Mouse (Mus musculus) intestine, embryonic 15.5 days (tissue): ENCODE measurements at regions not wholly inside any gene's neighbourhood (a gene's known extent, or its start where the extent isn't known, plus 50 kb on each side); places are given as distances from the start of the nearest gene placed in this dataset.

Experiments used
- ATAC-seq: fragments of 200-750 bp; cut with Nextera tagmentation; 2 replicates; pipeline ENCODE4 v1.8.0; 2017; ENCODE audit warnings: moderate TSS enrichment, moderate library complexity
- H3K27ac ChIP-seq: fragments of 300-500 bp; sonication (generic); 2 replicates; pipeline ENCODE4 v1.5.1; 2015; ENCODE audit warnings: mild to moderate bottlenecking, inconsistent platforms
- H3K27me3 ChIP-seq: fragments of 300-500 bp; sonication (generic); replicated peaks from 2 replicates; pipeline ENCODE4 v1.6.1; 2015; ENCODE audit warnings: inconsistent platforms
- H3K36me3 ChIP-seq: fragments of 300-500 bp; sonication (generic); 2 replicates; pipeline ENCODE4 v1.6.1; 2015; ENCODE audit warnings: inconsistent platforms
- H3K4me1 ChIP-seq: fragments of 300-500 bp; sonication (generic); replicated peaks from 2 replicates; pipeline ENCODE4 v1.6.1; 2015; ENCODE audit warnings: inconsistent platforms
- H3K4me2 ChIP-seq: fragments of 300-500 bp; sonication (generic); replicated peaks from 2 replicates; pipeline ENCODE4 v1.6.1; 2015; ENCODE audit warnings: mild to moderate bottlenecking, inconsistent platforms
- H3K4me3 ChIP-seq: fragments of 300-500 bp; sonication (generic); replicated peaks from 2 replicates; pipeline ENCODE4 v1.5.1; 2015; ENCODE audit warnings: inconsistent platforms
- H3K9ac ChIP-seq: fragments of 300-500 bp; sonication (generic); 2 replicates; pipeline ENCODE4 v1.6.1; 2015; ENCODE audit warnings: inconsistent platforms
- H3K9me3 ChIP-seq: fragments of 300-500 bp; sonication (generic); 2 replicates; pipeline ENCODE4 v1.6.1; 2016; ENCODE audit warnings: inconsistent platforms
- WGBS: fragments of 180-500 bp; shearing (Covaris S2); methylation state at CpG from one replicate; pipeline ENCODE4 v1.1.7; 2015; 5-methylcytosine and 5-hydroxymethylcytosine counted together

DNA sequence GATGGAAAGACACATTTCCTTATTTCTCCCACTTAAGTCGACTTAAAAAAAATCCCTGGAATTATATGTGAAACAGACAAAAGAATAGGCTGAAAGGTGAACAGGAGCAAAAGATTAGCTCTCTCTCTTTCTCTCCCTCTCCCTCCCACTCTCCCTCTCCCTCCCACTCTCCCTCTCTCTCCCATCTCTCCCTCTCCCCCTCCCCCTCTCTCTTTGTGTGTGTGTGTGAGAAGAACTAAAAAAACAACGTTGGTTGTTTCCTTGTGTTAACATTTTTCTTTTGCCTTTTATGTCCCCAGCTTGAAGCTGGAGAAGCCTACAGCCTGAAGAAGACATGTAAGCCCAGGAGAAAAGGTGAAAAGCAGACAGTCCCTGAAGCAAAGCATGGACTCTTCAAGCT, 115.2 kb upstream of the Zc3h12c start:
- no peaks in the 10 kb centered on the region for H3K27me3 ChIP-seq
- no peak overlapping the region for H3K27ac ChIP-seq
- H3K36me3 ChIP-seq, result no peaks in the 10 kb centered on the region
- H3K9ac ChIP-seq, result no peak overlapping the region
- WGBS, result 27% methylated on average over 2 of the region's 2 CpGs
- ATAC-seq, result no peak
- no peak overlapping the region for H3K4me2 ChIP-seq
- H3K4me3 ChIP-seq, result no peak overlapping the region
- H3K9me3 ChIP-seq, result no peaks in the 10 kb centered on the region
- H3K4me1 ChIP-seq, result peaks cover 5% of the 10 kb centered on the region

DNA sequence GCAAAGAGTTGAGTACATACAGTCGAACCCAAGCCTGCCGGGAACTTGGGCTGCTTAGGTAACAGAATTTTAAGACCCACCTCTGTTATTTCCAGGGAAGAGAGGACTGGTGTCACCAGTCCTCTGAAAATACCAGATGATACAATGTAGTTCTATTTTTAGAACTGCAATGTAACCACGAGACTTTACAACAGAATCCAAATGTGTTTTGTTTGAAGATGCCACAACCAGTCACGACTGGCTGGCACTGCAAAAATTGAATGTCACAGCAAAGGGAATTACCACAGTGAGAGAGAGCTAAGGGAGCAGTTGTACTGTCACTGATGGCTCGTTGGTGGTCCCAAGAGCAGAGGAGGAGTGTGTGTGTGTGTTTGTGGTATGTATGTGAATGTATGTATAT, 112.6 kb upstream of the Zc3h12c start:
- Histone ChIP-seq H3K27me3 (no peaks in the 10 kb centered on the region), H3K4me2 (no peak overlapping the region), H3K4me1 (peaks cover 2% of the 10 kb centered on the region; the same call in 1 of the 2 replicates), H3K36me3 (no peaks in the 10 kb centered on the region), H3K4me3 (no peak overlapping the region), H3K27ac (no peak overlapping the region), H3K9ac (no peak overlapping the region), H3K9me3 (no peaks in the 10 kb centered on the region)
- 56% methylated on average over 5 of the region's 5 CpGs for WGBS
- ATAC-seq, result no peak

DNA sequence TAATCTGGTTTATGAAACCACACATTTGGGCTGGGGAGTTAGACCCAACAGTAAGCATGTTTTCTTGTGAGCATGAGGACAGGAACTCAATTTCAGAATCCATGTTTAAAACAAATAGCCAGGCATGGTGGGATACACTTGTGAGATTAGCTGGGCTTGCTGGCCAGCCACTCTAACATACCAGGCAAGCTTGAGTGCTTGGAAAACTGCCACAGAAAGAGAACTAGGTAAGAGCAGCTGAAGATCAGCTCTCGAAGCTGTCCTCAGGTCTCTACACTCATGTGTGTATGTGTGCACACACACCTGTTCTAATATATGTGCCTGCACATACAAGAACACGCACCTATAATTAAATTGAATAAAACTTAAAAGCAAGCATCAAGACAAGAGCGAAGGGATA, 112.2 kb upstream of the Zc3h12c start:
- no peaks in the 10 kb centered on the region for H3K4me1 ChIP-seq
- no peak overlapping the region for H3K4me2 ChIP-seq
- 83% methylated on average over 3 of the region's 3 CpGs for WGBS
- ATAC-seq, result no peak
- H3K9me3 ChIP-seq, result no peaks in the 10 kb centered on the region
- H3K4me3 ChIP-seq, result no peak overlapping the region
- no peaks in the 10 kb centered on the region for H3K27me3 ChIP-seq
- no peak overlapping the region for H3K27ac ChIP-seq
- no peaks in the 10 kb centered on the region for H3K36me3 ChIP-seq
- no peak overlapping the region for H3K9ac ChIP-seq

DNA sequence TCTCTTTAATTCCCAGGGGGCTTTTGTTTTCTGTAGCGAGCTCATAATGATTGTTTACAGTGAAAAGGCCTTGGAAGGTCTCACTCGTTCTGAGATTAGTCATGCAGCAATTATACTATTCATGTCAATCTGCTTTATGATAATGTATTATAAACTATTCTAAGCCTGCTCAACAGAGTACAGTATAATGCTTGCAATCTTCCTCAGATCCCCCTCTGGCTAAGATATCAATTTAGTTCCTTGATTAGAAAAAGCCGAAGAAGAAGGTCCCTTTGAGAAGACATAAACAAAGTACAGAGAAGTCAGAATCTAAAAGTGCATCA, 110.3 kb upstream of the Zc3h12c start:
- Histone ChIP-seq H3K4me2 (no peak overlapping the region), H3K9me3 (no peaks in the 10 kb centered on the region), H3K36me3 (no peaks in the 10 kb centered on the region), H3K4me3 (no peak overlapping the region), H3K27ac (no peak overlapping the region), H3K9ac (no peak overlapping the region), H3K27me3 (no peaks in the 10 kb centered on the region), H3K4me1 (no peaks in the 10 kb centered on the region)
- 42% methylated on average over 3 of the region's 3 CpGs for WGBS
- no peak for ATAC-seq

DNA sequence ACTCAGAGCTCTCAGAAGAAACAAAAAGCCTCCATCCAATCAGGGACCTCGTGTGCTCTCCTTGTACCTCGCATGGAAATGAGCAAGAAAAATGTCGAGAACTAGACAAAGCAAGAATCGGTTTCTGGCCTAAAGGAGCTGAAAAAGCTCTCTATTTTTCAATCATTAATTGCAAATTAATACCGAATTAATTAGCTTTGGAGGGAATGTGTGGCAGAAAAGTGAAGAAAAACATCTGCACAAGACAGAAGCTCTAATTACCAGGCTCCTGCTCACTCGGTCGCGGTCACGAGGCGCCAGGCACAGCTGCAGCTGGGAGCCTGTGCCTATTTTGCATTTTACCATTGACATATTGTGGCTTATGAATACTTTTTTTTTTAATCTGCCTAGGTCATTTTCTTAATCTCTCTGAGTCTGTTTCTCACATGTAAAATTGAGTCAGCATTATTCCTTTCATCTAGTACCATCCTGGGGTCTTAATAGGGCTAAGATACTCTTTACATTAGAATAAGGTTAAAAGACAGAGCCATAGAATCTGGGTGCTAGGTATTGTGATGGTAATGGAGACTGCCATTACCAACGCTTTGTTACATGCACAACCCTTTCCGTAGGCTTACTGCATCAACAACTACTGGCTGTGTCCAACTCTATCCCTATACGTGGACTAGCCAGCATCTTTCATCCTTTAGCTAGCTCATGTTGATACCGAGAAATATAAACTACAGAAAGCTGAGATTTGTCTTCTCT, 109.8 kb upstream of the Zc3h12c start:
- no peaks in the 10 kb centered on the region for H3K9me3 ChIP-seq
- H3K36me3 ChIP-seq, result no peaks in the 10 kb centered on the region
- 54% methylated on average over 14 of the region's 14 CpGs for WGBS
- no peak overlapping the region for H3K4me3 ChIP-seq
- no peaks in the 10 kb centered on the region for H3K27me3 ChIP-seq
- no peak for ATAC-seq
- no peak overlapping the region for H3K4me2 ChIP-seq
- no peak overlapping the region for H3K27ac ChIP-seq
- no peak overlapping the region for H3K9ac ChIP-seq
- no peaks in the 10 kb centered on the region for H3K4me1 ChIP-seq

DNA sequence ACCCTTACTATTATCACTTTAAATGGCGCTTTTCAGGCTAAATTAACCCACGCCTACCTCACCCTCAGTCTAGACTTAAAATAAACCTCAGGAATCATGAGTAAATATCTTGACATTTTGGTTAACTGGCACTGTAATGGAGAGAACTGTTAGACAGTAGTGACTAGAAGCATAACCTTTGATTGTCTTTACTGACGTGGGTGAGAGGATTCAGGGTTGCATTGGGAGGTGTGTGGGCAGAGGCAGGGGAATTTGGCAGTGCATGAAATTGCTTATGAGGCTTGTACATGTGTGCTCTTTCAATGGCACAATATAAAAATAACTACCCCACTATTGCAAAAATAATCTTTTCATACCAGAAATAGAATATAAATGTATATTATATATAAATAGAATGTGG, 105.6 kb upstream of the Zc3h12c start:
- ATAC-seq, result no peak

DNA sequence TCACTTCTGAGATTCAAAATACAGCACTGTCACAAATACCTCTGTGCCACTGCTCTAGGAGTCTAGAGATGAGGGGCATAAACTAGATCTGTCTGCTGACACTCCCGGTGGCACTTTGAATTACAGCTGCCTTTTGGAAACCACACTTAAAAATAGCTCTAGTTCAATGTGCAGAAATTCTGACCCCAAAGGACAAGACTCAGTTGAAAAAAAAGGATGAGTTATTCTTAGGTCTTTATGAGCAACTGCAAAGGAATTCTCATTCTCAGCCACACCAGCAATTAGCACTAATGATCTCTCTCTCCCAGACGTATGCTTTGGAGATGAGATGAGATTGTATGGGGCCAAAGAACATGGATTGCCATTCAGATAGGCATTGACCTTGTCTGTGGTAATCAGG, 104.3 kb upstream of the Zc3h12c start:
- no peak for ATAC-seq
- no peak overlapping the region for H3K4me2 ChIP-seq
- no peaks in the 10 kb centered on the region for H3K9me3 ChIP-seq
- H3K36me3 ChIP-seq, result no peaks in the 10 kb centered on the region
- no peaks in the 10 kb centered on the region for H3K27me3 ChIP-seq
- no peak overlapping the region for H3K27ac ChIP-seq
- H3K9ac ChIP-seq, result no peak overlapping the region
- H3K4me1 ChIP-seq, result no peaks in the 10 kb centered on the region
- 68% methylated on average over 2 of the region's 2 CpGs for WGBS
- H3K4me3 ChIP-seq, result no peak overlapping the region

More for the DNA sequence above, 105.6 kb upstream of the Zc3h12c start:
- H3K4me1 ChIP-seq, result no peaks in the 10 kb centered on the region
- H3K36me3 ChIP-seq, result no peaks in the 10 kb centered on the region
- H3K4me2 ChIP-seq, result no peak overlapping the region
- H3K27ac ChIP-seq, result no peak overlapping the region
- H3K27me3 ChIP-seq, result no peaks in the 10 kb centered on the region
- WGBS, result 79% methylated on average over 3 of the region's 3 CpGs
- H3K9me3 ChIP-seq, result no peaks in the 10 kb centered on the region
- no peak overlapping the region for H3K4me3 ChIP-seq
- no peak overlapping the region for H3K9ac ChIP-seq

DNA sequence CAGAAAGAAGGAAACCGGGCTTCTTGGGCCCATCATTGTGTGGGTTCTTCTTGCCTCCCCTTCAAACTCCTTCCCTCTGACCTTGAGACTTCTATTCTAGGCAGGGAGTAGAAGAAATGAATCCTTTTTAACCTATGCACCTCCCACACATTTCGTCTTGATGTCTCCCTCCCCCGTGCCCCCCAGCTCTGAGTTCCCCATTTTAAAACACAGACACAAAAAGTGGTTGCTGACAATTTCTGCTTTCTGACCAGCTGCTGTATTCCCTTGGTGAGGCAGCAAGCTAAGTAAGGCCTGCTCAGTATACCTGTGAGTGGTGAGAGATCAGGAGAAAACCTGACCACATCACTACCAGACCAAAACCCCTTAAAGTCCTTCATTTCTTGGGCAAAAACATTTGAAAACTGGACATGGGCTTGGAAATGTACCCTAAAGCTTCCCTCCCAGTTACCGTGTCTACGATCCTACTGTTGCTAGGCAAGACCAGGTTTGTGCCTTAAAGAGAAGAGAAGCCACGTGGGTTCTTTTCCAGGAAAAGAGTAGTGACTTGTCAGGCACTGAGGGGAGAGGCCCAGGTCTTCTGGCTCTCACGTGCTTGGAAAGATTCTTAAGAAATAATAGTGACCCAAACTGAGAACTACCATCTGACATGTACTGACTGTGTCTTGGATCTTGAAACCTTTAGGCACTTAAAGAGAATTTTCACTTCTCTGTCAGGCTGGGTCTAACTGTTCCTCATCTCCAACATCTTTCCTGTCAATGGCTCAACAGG, 103.2 kb upstream of the Zc3h12c start:
- no peak overlapping the region for H3K9ac ChIP-seq
- H3K9me3 ChIP-seq, result no peaks in the 10 kb centered on the region
- no peak overlapping the region for H3K4me3 ChIP-seq
- no peak overlapping the region for H3K4me2 ChIP-seq
- no peaks in the 10 kb centered on the region for H3K27me3 ChIP-seq
- H3K27ac ChIP-seq, result no peak overlapping the region
- no peaks in the 10 kb centered on the region for H3K4me1 ChIP-seq
- 86% methylated on average over 7 of the region's 7 CpGs for WGBS
- ATAC-seq, result no peak
- no peaks in the 10 kb centered on the region for H3K36me3 ChIP-seq

DNA sequence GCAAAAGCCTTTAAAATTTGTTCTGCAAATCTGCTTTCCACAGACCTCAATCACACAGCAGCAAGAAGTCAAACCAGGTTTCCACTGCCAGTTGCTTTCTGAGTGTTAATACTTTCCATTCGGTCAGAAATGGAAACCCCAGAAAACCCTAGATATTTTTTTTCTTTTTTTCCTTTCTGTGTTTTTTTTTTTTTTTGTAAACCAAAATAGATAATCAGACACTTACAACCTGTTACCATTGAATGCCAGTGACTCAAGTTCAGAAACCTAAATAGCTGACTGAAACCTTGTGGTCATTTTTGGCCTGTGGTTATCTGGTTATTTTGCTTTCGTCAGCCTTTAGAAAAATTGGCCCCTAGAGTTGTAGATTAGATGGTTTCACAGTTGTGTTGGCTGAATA, 93.2 kb upstream of the Zc3h12c start:
- H3K9me3 ChIP-seq, result no peaks in the 10 kb centered on the region
- H3K4me2 ChIP-seq, result no peak overlapping the region
- H3K27me3 ChIP-seq, result no peaks in the 10 kb centered on the region
- no peak overlapping the region for H3K4me3 ChIP-seq
- no peaks in the 10 kb centered on the region for H3K4me1 ChIP-seq
- no peaks in the 10 kb centered on the region for H3K36me3 ChIP-seq
- 82% methylated on average over 2 of the region's 2 CpGs for WGBS
- no peak overlapping the region for H3K9ac ChIP-seq
- H3K27ac ChIP-seq, result no peak overlapping the region
- ATAC-seq, result no peak

DNA sequence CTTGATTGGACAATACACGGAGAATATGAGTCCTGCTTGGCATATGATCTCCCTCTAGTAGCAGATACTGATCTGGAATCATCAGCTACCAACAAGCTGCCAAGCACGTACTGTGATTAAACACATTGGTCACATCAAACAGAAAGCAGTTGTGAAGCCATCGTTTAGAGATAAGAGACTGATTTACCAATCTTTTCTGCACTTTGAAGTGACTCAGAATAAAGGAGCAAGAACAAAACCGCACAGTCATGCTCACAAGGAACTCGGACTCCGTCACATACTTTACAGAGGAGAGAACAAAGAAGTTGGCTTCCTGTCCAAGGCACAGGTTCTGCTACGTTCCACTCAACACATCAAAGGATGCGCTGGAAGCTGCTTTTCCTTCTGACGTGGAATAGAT, 91.1 kb upstream of the Zc3h12c start:
- ATAC-seq, result no peak
- no peaks in the 10 kb centered on the region for H3K9me3 ChIP-seq
- H3K9ac ChIP-seq, result no peak overlapping the region
- WGBS, result 47% methylated on average over 9 of the region's 9 CpGs
- H3K36me3 ChIP-seq, result no peaks in the 10 kb centered on the region
- no peak overlapping the region for H3K4me3 ChIP-seq
- H3K27me3 ChIP-seq, result no peaks in the 10 kb centered on the region
- no peak overlapping the region for H3K4me2 ChIP-seq
- H3K27ac ChIP-seq, result no peak overlapping the region
- H3K4me1 ChIP-seq, result no peaks in the 10 kb centered on the region

DNA sequence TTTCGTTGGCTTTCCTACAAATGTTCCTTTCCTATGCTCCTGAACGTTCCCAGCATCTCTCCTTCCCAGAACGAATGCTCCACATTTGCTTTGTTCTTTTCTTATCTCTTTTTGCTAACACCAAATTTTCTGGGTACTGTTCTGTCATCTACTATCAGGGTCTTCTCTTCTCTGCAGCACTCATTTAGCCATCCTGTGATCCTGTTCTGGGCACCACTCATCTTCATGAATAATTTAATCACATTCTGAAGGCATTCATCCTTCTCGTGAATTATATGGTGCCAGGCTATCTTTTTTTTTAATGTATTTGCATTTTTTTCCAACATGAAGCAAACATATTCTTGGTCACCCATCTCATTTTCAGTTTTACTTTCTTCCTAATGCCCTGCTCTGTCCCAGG, 87.3 kb upstream of the Zc3h12c start:
- no peaks in the 10 kb centered on the region for H3K9me3 ChIP-seq
- ATAC-seq, result no peak
- no peaks in the 10 kb centered on the region for H3K36me3 ChIP-seq
- H3K9ac ChIP-seq, result no peak overlapping the region
- no peak overlapping the region for H3K27ac ChIP-seq
- H3K4me2 ChIP-seq, result no peak overlapping the region
- H3K27me3 ChIP-seq, result no peaks in the 10 kb centered on the region
- no peaks in the 10 kb centered on the region for H3K4me1 ChIP-seq
- WGBS, result 65% methylated on average over 4 of the region's 4 CpGs
- no peak overlapping the region for H3K4me3 ChIP-seq

DNA sequence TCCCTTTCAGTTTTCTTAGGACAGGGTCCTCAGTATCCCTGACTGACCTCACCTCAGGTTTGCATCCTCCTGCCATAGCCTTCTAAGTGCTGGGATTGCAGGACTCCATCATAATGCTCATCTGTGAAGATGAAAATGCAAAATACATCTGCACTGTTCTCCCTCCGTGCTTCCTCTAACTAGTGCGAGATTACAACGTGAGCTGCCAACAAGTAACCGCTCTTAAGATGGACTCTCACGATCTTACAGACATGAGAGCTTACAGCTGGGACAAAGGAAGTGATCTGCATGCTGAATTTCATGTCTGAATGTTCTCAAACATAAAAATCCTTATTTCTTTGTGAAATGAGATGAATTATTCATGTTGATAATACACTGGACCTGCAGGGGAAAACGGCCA, 86.1 kb upstream of the Zc3h12c start:
- Histone ChIP-seq H3K4me1 (no peaks in the 10 kb centered on the region), H3K9me3 (no peaks in the 10 kb centered on the region), H3K4me2 (no peak overlapping the region), H3K36me3 (no peaks in the 10 kb centered on the region), H3K27ac (no peak overlapping the region), H3K27me3 (no peaks in the 10 kb centered on the region), H3K9ac (no peak overlapping the region), H3K4me3 (no peak overlapping the region)
- no peak for ATAC-seq
- 49% methylated on average over 6 of the region's 6 CpGs for WGBS

DNA sequence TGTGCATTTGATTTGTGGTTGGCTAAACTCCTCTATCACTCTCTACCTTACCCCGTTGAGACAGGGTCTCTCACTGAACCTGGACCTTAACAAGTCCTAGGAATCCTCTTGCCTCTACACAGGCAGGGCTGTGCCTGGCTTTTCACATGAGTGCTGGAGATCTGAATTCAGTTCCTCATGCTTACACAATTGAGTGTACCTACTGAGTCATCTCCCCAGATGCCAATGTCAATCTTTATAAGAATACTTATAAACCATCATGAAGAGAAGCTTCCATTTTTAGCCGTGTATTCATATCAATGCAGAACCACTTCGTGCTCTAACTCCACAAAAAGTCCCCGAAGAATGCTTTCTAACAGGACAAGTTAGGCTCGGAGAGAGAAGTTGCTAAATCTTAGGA, 83.1 kb upstream of the Zc3h12c start:
- Histone ChIP-seq H3K27ac (no peak overlapping the region), H3K4me3 (no peak overlapping the region), H3K27me3 (no peaks in the 10 kb centered on the region), H3K36me3 (no peaks in the 10 kb centered on the region), H3K9ac (no peak overlapping the region), H3K4me1 (no peaks in the 10 kb centered on the region), H3K4me2 (no peak overlapping the region), H3K9me3 (no peaks in the 10 kb centered on the region)
- WGBS, result 85% methylated on average over 5 of the region's 5 CpGs
- ATAC-seq, result no peak
